Mouse (Mus musculus) layer of hippocampus, postnatal 10 days (tissue): ENCODE measurements around the gene Akip1. TPM values are rescaled to one million over a fixed set of nuclear protein-coding genes. Genes with fewer than 3 reads are reported as not detected.
A peak's percentile ranks its signal among the peaks of the same experiment; 100 is the strongest.

Experiments
- DNase-seq, 2 experiments: peaks; one replicate each; pipeline ENCODE4 v3.0.0; 2021; ENCODE audit warnings: low spot score in 2 of 2
- total RNA-seq, 2 experiments: library from RNA; stranded (reverse); gene quantifications; 2 replicates each; pipeline ENCODE4 v1.2.3; 2021

Gene Akip1
- total RNA-seq, 2 experiments from 2014 or later: 6.7 to 6.9 TPM

DNA sequence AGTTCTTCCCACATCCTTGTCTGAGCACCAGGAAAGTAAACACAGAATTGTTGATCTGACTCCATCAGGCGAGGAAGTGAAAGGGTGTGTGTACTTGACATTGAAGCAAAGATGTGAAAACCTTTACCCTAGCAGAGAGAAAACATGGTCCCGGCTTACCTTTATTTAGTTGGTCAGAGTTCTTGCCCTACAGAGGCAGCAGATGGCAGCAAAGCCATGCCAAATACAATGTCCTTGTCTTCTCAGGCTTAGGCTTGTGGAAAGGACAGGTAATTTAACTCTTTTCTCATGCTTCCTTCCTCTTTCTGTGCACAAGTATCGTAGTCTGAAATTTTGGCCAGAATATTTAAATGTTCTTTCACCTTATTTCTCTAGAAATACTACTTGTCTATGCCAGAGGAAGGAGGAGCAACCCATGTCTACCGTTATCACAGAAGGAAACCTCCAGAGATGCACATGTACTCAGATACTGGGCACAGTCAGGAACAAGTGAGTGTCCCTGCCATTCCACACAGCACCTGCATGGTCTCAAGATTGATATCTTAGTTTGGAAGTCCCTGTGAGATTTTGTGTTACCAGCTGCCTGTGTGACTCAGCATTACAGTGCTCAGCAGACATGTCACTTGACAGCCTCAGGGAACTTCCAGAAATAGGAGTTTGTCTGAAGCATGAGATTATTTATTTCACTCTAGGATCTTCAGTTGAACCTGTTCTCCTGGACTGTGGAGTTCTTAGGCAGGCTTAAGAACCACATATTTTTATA, 3.7 kb downstream of the Akip1 start:
- DNase-seq: peak; percentile 27 to 48

DNA sequence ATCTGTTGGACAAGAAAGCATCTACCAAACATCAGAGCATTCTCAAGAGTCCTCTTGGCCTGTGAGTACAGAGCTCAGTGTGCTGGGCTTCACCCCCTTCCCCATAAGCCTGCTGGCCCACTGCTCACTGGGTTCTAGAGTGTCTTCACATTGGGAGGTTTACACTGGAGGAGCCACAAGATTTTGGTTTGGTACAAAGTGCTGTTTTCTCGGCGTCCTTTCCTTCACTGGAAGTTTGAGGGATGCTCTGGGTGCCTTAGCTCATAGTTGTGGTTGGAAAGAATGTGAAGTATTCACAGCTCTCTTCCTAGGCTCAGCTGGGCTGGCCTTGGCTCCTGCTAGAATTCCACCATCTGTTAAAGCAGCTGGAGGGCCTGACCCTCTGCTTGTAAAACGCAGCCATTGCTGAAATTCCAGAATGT, 5.5 kb downstream of the Akip1 start:
- no peak for DNase-seq

DNA sequence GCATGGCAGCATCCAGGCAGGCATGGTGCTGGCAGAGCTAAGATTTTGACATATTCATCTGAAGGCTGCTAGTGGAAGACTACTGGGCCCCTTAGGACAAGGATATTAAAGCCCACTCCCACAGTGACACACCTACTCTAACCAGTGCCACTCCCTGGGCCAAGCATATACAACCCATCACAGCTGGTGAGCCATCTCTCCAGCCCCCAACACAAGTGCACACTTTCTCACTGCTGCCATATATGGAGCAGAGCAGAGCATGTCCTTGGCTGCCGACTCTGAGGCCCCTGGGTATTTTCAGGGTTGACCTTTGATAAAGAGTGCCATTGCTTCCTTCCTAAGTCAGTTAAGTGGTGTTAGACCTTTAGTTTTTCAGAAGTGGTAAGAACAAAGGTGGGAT, 6.6 kb downstream of the Akip1 start:
- DNase-seq: no peak

DNA sequence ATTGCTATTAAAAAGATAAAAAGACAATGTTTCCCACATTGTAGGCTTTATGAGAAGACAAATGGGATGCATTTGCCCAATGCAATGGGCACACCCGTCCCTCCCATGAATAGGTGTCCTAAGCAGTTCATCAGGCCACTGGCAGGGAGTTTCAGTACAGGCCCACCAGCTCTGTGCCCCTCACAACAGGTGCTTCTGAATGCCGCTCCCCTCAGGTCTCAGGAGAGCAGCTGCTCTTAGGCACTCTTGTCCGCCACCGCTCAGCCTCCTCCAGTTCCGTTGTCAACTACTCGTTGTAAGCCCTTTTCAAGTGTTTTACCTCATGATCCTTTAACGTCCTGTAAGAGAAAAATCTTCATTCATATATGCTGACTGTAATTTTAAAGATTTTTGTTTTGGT, 8.7 kb downstream of the Akip1 start:
- no peak for DNase-seq

DNA sequence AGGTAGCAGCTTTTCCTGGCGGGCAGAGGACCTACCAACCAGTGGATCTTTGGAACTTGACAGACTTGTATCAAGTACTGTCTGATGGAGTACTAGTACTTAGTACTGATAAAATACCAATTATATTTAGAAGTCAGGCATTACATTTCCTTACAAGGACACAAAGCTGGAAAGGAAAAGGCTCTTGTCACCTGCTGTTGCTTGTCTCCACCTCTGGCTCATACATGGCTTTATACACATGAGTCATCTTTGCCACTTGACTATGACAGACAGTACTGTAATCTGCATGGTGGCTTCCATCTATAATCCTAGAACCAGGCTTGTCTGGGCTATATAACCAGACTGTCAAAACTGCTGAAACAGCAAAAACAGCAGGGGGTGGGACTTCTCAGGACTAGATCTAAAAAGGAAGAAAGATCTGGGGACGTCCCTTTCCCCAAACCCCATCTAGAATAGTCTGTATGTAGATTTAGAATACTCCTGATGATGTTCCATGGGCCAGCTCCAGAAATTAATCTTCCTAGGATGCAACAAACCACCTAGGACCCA, 10.0 kb downstream of the Akip1 start:
- DNase-seq: no peak

- peak; percentile 41 to 58 for DNase-seq
Measured at GRCm38 (mm10) chr7:109719286-109719685, 15.8 kb downstream of the Akip1 start.

DNA sequence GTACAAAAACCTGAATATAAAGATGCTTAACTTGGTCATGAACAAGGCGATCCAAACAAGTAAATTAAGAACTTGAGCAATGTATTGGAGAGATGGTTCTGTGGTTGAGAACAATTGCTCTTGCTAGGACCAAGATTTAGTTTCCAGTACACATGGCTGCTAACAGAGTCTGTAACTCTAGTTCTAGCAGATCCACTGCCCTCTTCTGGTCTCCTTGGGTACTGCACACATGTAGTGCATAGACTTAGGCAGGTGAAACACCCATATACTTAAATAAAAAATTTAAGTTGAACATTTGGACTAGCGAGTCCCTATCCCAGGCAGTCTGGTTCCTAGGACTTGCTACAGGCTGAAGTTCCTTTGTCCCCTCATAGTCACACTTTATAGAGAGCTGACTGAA, 19.1 kb downstream of the Akip1 start:
- no peak for DNase-seq

GRCm38 (mm10) chr7:109723114-109723513, 19.6 kb downstream of the Akip1 start:
- DNase-seq: no peak

- DNase-seq: no peak
Measured at GRCm38 (mm10) chr7:109723697-109724096, 20.2 kb downstream of the Akip1 start, which contains the start of gene BC051019. Gene BC051019 (minus strand): TSS chr7:109723850.

DNA sequence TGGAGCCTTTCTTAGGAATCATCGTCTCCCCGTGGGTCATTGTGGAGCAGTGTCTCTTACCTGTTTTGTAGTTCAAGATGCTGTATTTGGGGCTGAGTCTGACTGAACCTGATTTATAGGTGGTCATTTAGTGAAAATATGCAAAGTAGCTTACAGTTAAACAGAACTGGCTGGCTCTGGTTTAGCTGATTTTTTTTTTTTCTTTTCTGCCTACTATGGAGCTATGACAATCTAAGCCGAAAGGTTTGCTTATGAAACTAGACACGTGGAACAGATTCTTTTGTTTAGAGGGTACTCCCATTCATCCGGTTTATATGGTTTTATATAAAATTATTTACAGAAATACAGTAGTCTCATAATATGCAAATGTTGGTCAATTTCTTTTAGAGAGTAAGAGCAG, 28.1 kb downstream of the Akip1 start, which contains the start of gene Ascl3:
Gene Ascl3, minus strand, starts transcription at position 101 of the 400 bp plus-strand sequence.
- DNase-seq: no peak

DNA sequence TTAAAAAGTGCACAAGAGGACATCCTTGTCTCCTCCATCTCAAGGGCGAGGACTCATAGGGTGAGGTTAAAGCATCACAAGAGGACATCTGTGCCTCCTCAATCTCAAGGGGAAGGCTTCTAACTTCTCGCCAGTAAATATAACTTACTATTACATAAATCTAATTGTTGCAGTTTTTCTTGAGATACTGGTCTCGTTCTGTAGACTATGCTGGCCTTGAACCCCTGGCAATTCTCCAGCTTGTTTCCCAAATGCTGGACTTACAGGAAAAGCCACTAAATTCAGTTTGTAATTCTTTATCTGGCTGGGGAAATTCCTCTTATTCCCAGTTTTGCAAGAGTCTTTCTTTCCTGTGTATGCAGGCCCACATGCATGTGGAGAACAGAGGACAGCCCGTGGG, 31.3 kb downstream of the Akip1 start:
- DNase-seq: no peak

- no peak for DNase-seq
Measured at GRCm38 (mm10) chr7:109739822-109740370, 36.4 kb downstream of the Akip1 start.

- DNase-seq: no peak
Measured at GRCm38 (mm10) chr7:109741060-109741459, 37.6 kb downstream of the Akip1 start.

- no peak for DNase-seq
Measured at GRCm38 (mm10) chr7:109741703-109742102, 38.2 kb downstream of the Akip1 start.

DNA sequence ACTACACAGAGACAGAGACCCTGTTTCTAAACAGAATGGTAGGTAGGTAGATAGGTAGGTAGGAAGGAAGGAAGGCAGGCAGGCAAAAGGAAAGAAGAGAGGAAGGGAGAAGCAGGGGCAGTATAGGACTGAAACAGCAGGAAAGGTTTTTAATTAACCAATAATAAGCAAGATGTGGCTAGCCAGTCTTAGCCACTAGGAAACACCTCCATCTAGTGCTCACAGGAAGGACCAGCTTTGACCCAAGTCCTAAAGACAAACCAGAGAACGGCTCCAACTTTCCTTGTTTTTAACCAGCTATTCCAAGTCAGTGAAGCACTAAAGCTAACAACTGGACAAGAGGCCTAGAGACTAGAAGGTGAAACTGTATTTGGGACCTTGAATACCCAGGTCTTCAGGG, 44.3 kb downstream of the Akip1 start:
- no peak for DNase-seq

- DNase-seq: peak in 1 of 2 experiments; percentile 21
Measured at GRCm38 (mm10) chr7:109751427-109752007, 48.0 kb downstream of the Akip1 start.

GRCm38 (mm10) chr7:109752008-109752925, 48.8 kb downstream of the Akip1 start, which contains the start of gene Tmem9b:
Gene Tmem9b (minus strand): TSS chr7:109752875.
- DNase-seq: peak; percentile 82 to 87

GRCm38 (mm10) chr7:109754034-109754433, 50.5 kb downstream of the Akip1 start:
- no peak for DNase-seq

- DNase-seq: no peak
Measured at GRCm38 (mm10) chr7:109756291-109756690, 52.8 kb downstream of the Akip1 start.
